Mouse (Mus musculus): ENCODE data around the gene Peli2.
"Not testable (repeated sequence)": the region's sequence is repeated elsewhere in the genome, so short reads cannot be mapped to it uniquely, and the experiment has no call there.

Peli2 gene

GRCm38 (mm10) chr14:48120752-48121528 is at the start of gene Peli2:
Gene Peli2, plus strand, starts transcription at chr14:48120823.
- no peak for DNase-seq (ENCODE audit: low spot score)

- no peak for DNase-seq (ENCODE audit: low spot score)
Observed at GRCm38 (mm10) chr14:48072104-48072503, 48.5 kb upstream of the Peli2 start.

- no peak for DNase-seq (ENCODE audit: low spot score)
Observed at GRCm38 (mm10) chr14:48073247-48074161, 47.1 kb upstream of the Peli2 start.

GRCm38 (mm10) chr14:48079574-48079973 is 41.0 kb upstream of the Peli2 start:
- not testable (repeated sequence) for DNase-seq (ENCODE audit: low spot score)

GRCm38 (mm10) chr14:48083836-48084812 is 36.5 kb upstream of the Peli2 start:
- DNase-seq (ENCODE audit: low spot score), result no peak

- DNase-seq (ENCODE audit: low spot score), result no peak
Observed at GRCm38 (mm10) chr14:48086682-48087297, 33.8 kb upstream of the Peli2 start.

- DNase-seq (ENCODE audit: low spot score), result no peak
Observed at GRCm38 (mm10) chr14:48087298-48087830, 33.3 kb upstream of the Peli2 start.

- DNase-seq (ENCODE audit: low spot score), result no peak
Observed at GRCm38 (mm10) chr14:48090465-48090864, 30.2 kb upstream of the Peli2 start.

GRCm38 (mm10) chr14:48091160-48091559 is 29.5 kb upstream of the Peli2 start:
- DNase-seq (ENCODE audit: low spot score), result no peak

GRCm38 (mm10) chr14:48098253-48098652 is 22.4 kb upstream of the Peli2 start:
- no peak for DNase-seq (ENCODE audit: low spot score)

GRCm38 (mm10) chr14:48099354-48099753 is 21.3 kb upstream of the Peli2 start:
- DNase-seq (ENCODE audit: low spot score), result no peak

GRCm38 (mm10) chr14:48106453-48106852 is 14.2 kb upstream of the Peli2 start:
- no peak for DNase-seq (ENCODE audit: low spot score)

GRCm38 (mm10) chr14:48117986-48118385 is 2.6 kb upstream of the Peli2 start:
- DNase-seq (ENCODE audit: low spot score), result no peak

- DNase-seq (ENCODE audit: low spot score), result no peak
Observed at GRCm38 (mm10) chr14:48119012-48119647, 1.5 kb upstream of the Peli2 start.

GRCm38 (mm10) chr14:48119648-48120270 is 864 bp upstream of the Peli2 start:
- DNase-seq (ENCODE audit: low spot score), result no peak

GRCm38 (mm10) chr14:48120443-48120751 is 226 bp upstream of the Peli2 start:
- DNase-seq (ENCODE audit: low spot score), result no peak

GRCm38 (mm10) chr14:48121529-48122517 is 1.2 kb downstream of the Peli2 start:
- no peak for DNase-seq (ENCODE audit: low spot score)

- no peak for DNase-seq (ENCODE audit: low spot score)
Observed at GRCm38 (mm10) chr14:48124011-48124410, 3.4 kb downstream of the Peli2 start.

- DNase-seq (ENCODE audit: low spot score), result no peak
Observed at GRCm38 (mm10) chr14:48124816-48125215, 4.2 kb downstream of the Peli2 start.
